Mouse (Mus musculus) retina, adult 2 months (tissue): ENCODE data around the gene Atg4b.
A peak's percentile ranks its signal among the peaks of the same experiment; 100 is the strongest.
"Not testable (repeated sequence)": the region's sequence is repeated elsewhere in the genome, so short reads cannot be mapped to it uniquely, and the experiment has no call there.

Source experiments
- DNase-seq: peaks from one replicate; pipeline ENCODE4 v3.0.0-alpha.2; 2012; ENCODE audit warnings: low read depth, low spot score

Atg4b gene

GRCm38 (mm10) chr1:93817823-93818532 lies 66.7 kb downstream of the Atg4b start:
- DNase-seq = no peak

GRCm38 (mm10) chr1:93818722-93819121 lies 67.4 kb downstream of the Atg4b start:
- DNase-seq = no peak

DNA sequence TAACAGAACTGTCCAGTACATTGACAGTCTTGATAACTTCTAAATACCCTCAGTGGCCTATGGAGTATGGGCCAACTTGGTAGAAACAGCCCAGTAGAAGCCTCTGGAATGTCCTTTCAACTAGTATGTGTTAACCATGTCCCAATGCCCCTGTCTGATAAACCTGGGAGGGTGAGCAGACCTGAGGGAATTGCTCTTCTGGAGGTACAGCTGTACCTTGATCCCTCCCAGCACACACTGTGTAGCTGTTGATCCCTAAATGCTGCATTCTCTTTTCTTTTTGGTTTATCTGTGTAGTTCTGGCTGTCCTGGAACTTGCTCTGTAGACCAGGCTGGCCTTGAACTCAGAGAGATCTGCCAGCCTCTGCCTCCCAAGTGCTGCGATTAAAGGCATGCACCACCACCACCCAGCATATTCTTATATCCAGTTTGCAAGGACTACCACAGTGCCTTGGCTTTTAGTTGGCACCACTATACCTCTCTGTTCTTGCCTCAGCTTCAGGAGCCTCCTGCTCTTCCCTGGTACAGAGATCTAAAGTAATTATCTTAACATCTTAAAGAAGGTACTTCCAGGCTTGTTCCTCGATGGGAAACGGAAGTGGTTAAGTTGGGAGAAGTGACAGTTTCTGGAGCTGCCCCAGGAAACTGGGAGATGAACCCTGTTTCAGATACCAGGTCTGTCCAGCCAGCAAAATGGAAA lies 72.6 kb downstream of the Atg4b start:
- DNase-seq = no peak

- DNase-seq = no peak
Measured at GRCm38 (mm10) chr1:93824609-93825008, 73.3 kb downstream of the Atg4b start, which contains the start of gene D2hgdh. Gene D2hgdh, plus strand, starts transcription at chr1:93824909.

DNA sequence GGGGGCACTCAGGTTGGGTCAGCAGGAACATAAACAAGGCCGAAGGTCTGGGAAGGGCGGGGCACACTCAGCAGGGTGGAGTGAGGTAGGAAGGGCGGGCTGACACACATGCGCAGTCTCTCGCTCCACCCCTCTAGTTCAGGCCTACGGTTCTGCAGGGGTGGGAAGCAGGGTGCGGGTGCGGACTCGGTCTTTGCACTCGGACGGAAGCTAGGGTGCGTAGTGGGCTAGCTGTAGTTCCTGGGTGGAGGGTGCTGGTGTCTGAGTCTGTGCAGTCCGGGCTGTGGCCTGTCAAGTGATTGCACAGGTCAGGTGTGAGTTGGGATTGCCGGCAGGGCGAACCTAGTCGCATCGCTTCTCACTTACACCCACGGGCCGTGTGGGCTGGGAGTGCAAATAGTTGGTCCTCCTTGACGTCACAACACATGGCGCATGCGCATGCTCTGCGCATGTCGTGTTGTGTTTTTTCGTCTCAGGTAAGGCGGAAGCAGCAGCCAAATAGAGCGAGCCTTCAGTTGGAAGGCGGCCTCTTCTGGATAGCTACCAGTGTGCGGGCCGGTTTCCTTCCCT lies 73.9 kb downstream of the Atg4b start:
- DNase-seq = peak; percentile 90

DNA sequence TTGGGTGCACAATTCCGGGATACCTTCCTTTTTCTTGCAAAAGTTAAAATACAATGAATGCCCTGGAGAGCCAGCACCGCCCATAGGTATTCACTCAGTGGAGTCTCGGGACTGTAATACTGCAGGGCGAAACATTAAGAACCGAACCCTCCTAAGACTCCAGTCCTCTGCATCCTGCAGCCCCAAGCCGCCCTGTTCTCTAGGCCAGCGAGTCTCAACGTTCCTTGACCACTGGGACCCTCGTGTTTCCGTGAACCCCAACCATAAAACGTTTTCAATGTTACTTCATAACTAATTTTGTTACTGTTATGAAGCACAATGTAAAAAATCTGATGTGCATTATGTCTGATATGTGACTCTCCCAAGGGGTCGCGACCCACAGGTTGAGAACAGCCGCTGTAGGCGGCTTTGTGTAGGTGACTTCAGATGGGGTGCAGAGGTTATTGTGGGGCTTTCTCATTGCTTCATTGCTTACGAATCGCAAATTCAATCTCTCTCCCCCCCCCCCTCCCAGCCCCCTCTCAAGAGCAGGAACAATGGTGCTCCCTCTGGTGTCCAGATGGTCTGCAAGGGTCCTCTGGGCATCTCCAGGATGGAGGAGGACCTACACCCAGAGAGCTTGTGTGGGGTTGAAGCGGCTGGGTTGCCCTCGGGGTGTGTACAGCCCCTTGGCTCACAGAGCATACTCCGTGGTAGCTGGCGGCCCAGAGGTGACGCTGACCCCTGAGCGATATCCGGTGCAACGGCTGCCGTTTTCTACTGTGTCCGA lies 74.7 kb downstream of the Atg4b start:
- no peak for DNase-seq

DNA sequence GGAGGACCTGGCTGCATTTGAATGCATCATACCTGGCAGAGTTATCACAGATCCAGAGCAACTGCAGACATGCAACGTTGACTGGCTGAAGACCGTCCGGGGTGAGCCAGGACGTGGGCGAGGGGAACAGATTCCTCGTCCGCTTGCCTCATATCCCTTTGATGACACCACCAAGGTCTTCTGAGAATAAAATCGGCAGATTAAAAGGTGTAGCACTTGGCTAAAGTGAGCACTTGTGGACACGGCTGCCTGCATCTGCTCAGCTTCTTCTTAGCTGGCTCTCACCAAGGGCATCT lies 75.2 kb downstream of the Atg4b start:
- DNase-seq = no peak

DNA sequence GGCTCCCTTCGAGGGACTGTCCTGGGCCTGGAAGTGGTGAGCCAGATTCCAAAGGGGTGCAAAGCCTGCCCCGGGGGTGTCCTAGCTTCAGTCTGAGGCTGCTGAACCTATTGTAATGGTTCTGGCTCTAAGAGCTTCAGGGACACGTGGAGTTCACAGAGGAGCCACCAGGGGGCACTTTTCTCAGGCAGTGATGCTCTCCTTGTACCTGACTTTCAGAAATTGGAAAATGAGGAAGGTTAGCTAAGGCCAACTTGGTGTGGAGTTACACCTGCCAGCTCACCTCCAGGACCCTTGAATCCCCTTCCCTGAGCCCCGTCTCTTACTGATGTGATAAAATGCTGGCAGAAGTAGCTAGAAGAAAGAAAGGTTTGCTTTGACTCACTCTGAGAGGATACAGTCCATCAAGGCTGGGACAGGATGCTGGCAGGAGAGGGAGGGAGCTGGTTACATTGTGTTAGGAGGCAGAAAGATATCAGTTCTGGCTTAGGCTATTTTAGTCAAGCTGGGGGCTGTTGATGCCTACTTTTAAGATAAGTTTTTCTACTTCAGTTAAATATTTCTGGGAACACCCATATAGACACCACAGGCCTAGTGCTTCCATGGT lies 81.6 kb downstream of the Atg4b start:
- DNase-seq = not testable (repeated sequence)

- no peak for DNase-seq
Measured at GRCm38 (mm10) chr1:93834671-93835150, 83.4 kb downstream of the Atg4b start.

GRCm38 (mm10) chr1:93835211-93835610 lies 83.9 kb downstream of the Atg4b start:
- DNase-seq = no peak

DNA sequence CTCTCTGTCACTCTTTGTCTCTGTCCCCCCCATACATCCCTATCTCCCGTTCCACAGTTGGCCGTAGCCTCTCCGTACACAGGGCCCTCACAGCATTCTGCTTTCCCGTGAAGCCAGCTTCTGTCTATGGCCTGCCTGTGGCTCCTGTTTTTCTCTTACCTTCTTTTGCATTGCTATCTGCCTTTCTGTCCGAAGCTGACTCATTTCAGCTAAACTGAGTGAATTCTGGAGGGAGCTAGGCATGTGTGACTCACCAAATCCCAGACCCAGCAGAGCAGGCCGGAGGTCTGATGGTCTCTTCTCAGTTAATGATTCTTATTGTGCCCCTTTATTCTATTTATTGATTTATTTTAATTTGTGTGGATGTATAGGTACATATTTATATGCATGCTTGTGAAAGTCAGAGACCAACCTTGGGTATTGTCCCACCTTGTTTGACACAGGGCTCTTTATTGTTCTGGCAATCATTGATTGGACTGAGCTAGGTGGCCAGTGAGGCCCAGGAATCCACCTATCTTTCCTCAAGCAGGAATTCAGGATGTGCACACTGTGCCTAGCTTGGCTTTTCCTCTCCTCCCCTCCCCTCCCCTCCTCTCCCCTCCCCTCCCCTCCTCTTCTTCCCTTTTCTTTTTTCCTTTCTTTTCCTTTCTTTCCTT lies 84.7 kb downstream of the Atg4b start:
- no peak for DNase-seq

GRCm38 (mm10) chr1:93836532-93836913 lies 85.2 kb downstream of the Atg4b start:
- DNase-seq = no peak

DNA sequence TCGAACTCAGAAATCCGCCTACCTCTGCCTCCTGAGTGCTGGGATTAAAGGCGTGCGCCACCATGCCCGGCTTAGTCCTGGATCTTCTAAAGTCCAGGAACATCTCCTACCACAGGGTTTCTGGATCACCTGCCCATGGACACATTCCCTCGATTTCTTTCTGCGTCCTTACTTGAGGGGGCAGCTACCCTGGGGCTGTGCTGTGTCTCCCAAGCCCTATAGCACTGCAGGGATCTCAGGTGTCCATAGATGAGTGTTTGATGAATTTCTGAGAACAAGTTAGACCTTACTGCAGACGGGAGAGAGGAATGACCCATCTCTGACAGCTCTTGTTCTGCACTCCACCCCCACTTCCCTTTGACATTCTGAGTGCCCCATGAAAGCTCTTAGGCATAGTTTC lies 86.0 kb downstream of the Atg4b start:
- DNase-seq = no peak

DNA sequence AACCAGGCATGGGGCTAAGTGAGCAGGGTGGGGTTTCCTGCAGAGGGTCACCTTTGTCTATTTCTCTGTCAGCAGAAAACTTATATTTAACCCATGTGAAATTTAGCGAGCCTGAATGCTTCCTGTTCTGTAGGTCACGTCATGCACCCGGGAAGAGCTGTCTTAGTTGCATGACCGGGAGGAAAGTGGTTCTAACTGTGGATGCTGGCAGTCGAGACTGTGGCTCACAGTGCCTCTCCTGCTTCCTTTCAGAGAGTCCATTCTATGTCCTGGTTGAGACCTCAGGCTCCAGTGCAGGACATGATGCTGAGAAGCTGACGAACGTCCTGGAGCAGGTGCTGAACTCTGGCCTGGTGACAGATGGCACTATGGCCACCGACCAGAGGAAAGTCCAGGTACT lies 87.3 kb downstream of the Atg4b start:
- DNase-seq = not testable (repeated sequence)
